Mouse (Mus musculus) MEL (cell line): ENCODE measurements around the gene Ppp3r2. TPM values are rescaled to one million over a fixed set of nuclear protein-coding genes. Genes with fewer than 3 reads are reported as not detected.

Experiments
- DNase-seq: peaks from one replicate; pipeline ENCODE4 v3.0.0; 2011; ENCODE audit warnings: low read depth, low spot score
- H3K27ac ChIP-seq: 2 replicates; pipeline ENCODE4 v1.5.1; 2012; ENCODE audit warnings: low read depth, mild to moderate bottlenecking, control low read depth, low read length, moderate library complexity; ENCODE audit not compliant: control insufficient read depth
- H3K27me3 ChIP-seq, 2 experiments: fragments of 150-350 bp in 1 of 2; sonication (generic) in 1 of 2; 2 replicates each; pipeline ENCODE4 v1.6.1; 2012; ENCODE audit warnings: low read length in 2 of 2, mild to moderate bottlenecking in 2 of 2, improper control_type of control experiment in 1 of 2, moderate library complexity in 1 of 2; ENCODE audit not compliant: insufficient read depth in 2 of 2, control insufficient read depth in 1 of 2
- H3K36me3 ChIP-seq, 2 experiments: 2 replicates each; pipeline ENCODE4 v1.6.1; 2012 to 2014; ENCODE audit warnings: low read length in 2 of 2, improper control_type of control experiment in 1 of 2, inconsistent platforms in 1 of 2, mild to moderate bottlenecking in 1 of 2; ENCODE audit not compliant: insufficient read depth in 2 of 2, control insufficient read depth in 1 of 2
- H3K4me1 ChIP-seq, 2 experiments: fragments of 150-350 bp in 1 of 2; sonication (generic) in 1 of 2; 2 replicates each; pipeline ENCODE4 v1.6.1; 2012; ENCODE audit warnings: low read length in 2 of 2, improper control_type of control experiment in 1 of 2, mild to moderate bottlenecking in 1 of 2; ENCODE audit not compliant: insufficient read depth in 2 of 2, control insufficient read depth in 1 of 2
- H3K4me3 ChIP-seq, 2 experiments: fragments of 150-350 bp in 1 of 2; sonication (generic) in 1 of 2; 2 replicates each; pipeline ENCODE4 v1.5.1; 2012; ENCODE audit warnings: low read depth in 2 of 2, low read length in 2 of 2, mild to moderate bottlenecking in 2 of 2, moderate library complexity in 2 of 2, control low read depth in 1 of 2, improper control_type of control experiment in 1 of 2; ENCODE audit not compliant: control insufficient read depth in 1 of 2, insufficient read depth in 1 of 2
- H3K79me2 ChIP-seq: 2 replicates; pipeline ENCODE4 v1.6.1; 2012; ENCODE audit warnings: mild to moderate bottlenecking, low read length, moderate library complexity; ENCODE audit not compliant: control insufficient read depth, poor library complexity, insufficient read depth
- H3K9ac ChIP-seq: 2 replicates; pipeline ENCODE4 v1.6.1; 2012; ENCODE audit warnings: low read depth, mild to moderate bottlenecking, control low read depth, low read length, moderate library complexity; ENCODE audit not compliant: control insufficient read depth, poor library complexity, severe bottlenecking
- H3K9me3 ChIP-seq: fragments of 150-350 bp; sonication (generic); replicated peaks from 2 replicates; pipeline ENCODE4 v1.6.1; 2012; ENCODE audit warnings: mild to moderate bottlenecking, low read length, improper control_type of control experiment, moderate library complexity; ENCODE audit not compliant: insufficient read depth
- BHLHE40 ChIP-seq: IDR thresholded peaks from 2 replicates; pipeline ENCODE4 v1.6.1; 2012; ENCODE audit warnings: low read depth, mild to moderate bottlenecking, inconsistent platforms, low read length, improper control_type of control experiment, borderline replicate concordance
- CHD1 ChIP-seq: IDR thresholded peaks from 2 replicates; pipeline ENCODE4 v1.6.1; 2012; ENCODE audit warnings: low read depth, mild to moderate bottlenecking, inconsistent platforms, low read length, improper control_type of control experiment
- CHD2 ChIP-seq: IDR thresholded peaks from 2 replicates; pipeline ENCODE4 v1.6.1; 2011; ENCODE audit warnings: low read length, improper control_type of control experiment
- CTCF ChIP-seq, 3 experiments: IDR thresholded peaks in 2 of 3; conservative IDR thresholded peaks in 1 of 3; 2 replicates each; pipeline ENCODE4 v1.5.1; 2011 to 2012; ENCODE audit warnings: low read length in 3 of 3, low read depth in 2 of 3, mild to moderate bottlenecking in 2 of 3, improper control_type of control experiment in 1 of 3, inconsistent platforms in 1 of 3, mixed read lengths in 1 of 3, moderate library complexity in 1 of 3; ENCODE audit not compliant: control insufficient read depth in 1 of 3, insufficient read depth in 1 of 3, poor library complexity in 1 of 3, severe bottlenecking in 1 of 3
- E2F4 ChIP-seq: IDR thresholded peaks from 2 replicates; pipeline ENCODE4 v1.6.1; 2011; ENCODE audit warnings: low read depth, low read length, improper control_type of control experiment, borderline replicate concordance
- ELF1 ChIP-seq: IDR thresholded peaks from 2 replicates; pipeline ENCODE4 v1.6.1; 2014; ENCODE audit warnings: low read depth, mild to moderate bottlenecking, inconsistent platforms, low read length, improper control_type of control experiment, moderate library complexity
- ETS1 ChIP-seq: IDR thresholded peaks from 2 replicates; pipeline ENCODE4 v1.6.1; 2012; ENCODE audit warnings: low read depth, mild to moderate bottlenecking, inconsistent platforms, low read length, improper control_type of control experiment, moderate library complexity
- GABPA ChIP-seq: IDR thresholded peaks from 2 replicates; pipeline ENCODE4 v1.6.1; 2012; ENCODE audit warnings: low read depth, mild to moderate bottlenecking, inconsistent platforms, low read length, improper control_type of control experiment, moderate library complexity
- GATA1 ChIP-seq: IDR thresholded peaks from 2 replicates; pipeline ENCODE4 v1.6.1; 2011; ENCODE audit warnings: low read depth, low read length, improper control_type of control experiment
- JUND ChIP-seq: IDR thresholded peaks from 2 replicates; pipeline ENCODE4 v1.6.1; 2011; ENCODE audit warnings: low read depth, mild to moderate bottlenecking, improper control_type of control experiment, low read length
- KAT2A ChIP-seq: conservative IDR thresholded peaks from 2 replicates; pipeline ENCODE4 v1.6.1; 2012; ENCODE audit warnings: low read depth, low read length, improper control_type of control experiment, inconsistent platforms
- MAX ChIP-seq: IDR thresholded peaks from 2 replicates; pipeline ENCODE4 v1.6.1; 2011; ENCODE audit warnings: low read length, improper control_type of control experiment
- MAZ ChIP-seq: IDR thresholded peaks from 2 replicates; pipeline ENCODE4 v1.6.1; 2012; ENCODE audit warnings: low read depth, mild to moderate bottlenecking, inconsistent platforms, low read length, improper control_type of control experiment
- MXI1 ChIP-seq: IDR thresholded peaks from 2 replicates; pipeline ENCODE4 v1.6.1; 2011; ENCODE audit warnings: mild to moderate bottlenecking, low read depth, low read length, improper control_type of control experiment
- MYB ChIP-seq: IDR thresholded peaks from 2 replicates; pipeline ENCODE4 v1.6.1; 2011; ENCODE audit warnings: mild to moderate bottlenecking, low read depth, low read length, improper control_type of control experiment
- NELFE ChIP-seq: IDR thresholded peaks from 2 replicates; pipeline ENCODE4 v1.6.1; 2011; ENCODE audit warnings: low read depth, low read length, improper control_type of control experiment
- POLR2AphosphoS2 ChIP-seq: IDR thresholded peaks from 2 replicates; pipeline ENCODE4 v1.6.1; 2011; ENCODE audit warnings: low read length, improper control_type of control experiment
- POLR2AphosphoS5 ChIP-seq: IDR thresholded peaks from 2 replicates; pipeline ENCODE4 v1.6.1; 2012; ENCODE audit warnings: low read depth, borderline replicate concordance, mild to moderate bottlenecking, inconsistent platforms, low read length, moderate library complexity, mixed read lengths
- RAD21 ChIP-seq: IDR thresholded peaks from 2 replicates; pipeline ENCODE4 v1.6.1; 2011; ENCODE audit warnings: mild to moderate bottlenecking, low read depth, low read length, improper control_type of control experiment
- RCOR1 ChIP-seq: IDR thresholded peaks from 2 replicates; pipeline ENCODE4 v1.6.1; 2012; ENCODE audit warnings: low read depth, mild to moderate bottlenecking, inconsistent platforms, low read length, improper control_type of control experiment
- SIN3A ChIP-seq: IDR thresholded peaks from 2 replicates; pipeline ENCODE4 v1.6.1; 2012; ENCODE audit warnings: low read length, improper control_type of control experiment, inconsistent platforms
- TCF12 ChIP-seq: IDR thresholded peaks from 2 replicates; pipeline ENCODE4 v1.6.1; 2014; ENCODE audit warnings: low read depth, mild to moderate bottlenecking, inconsistent platforms, low read length, improper control_type of control experiment, moderate library complexity
- UBTF ChIP-seq: IDR thresholded peaks from 2 replicates; pipeline ENCODE4 v1.6.1; 2012; ENCODE audit warnings: low read depth, mild to moderate bottlenecking, inconsistent platforms, low read length, improper control_type of control experiment, moderate library complexity, borderline replicate concordance; ENCODE audit not compliant: insufficient read depth
- USF1 ChIP-seq: IDR thresholded peaks from 2 replicates; pipeline ENCODE4 v1.6.1; 2014; ENCODE audit warnings: low read depth, mild to moderate bottlenecking, inconsistent platforms, low read length, improper control_type of control experiment, moderate library complexity
- ZC3H11A ChIP-seq: IDR thresholded peaks from 2 replicates; pipeline ENCODE4 v1.6.1; 2012; ENCODE audit warnings: low read depth, mild to moderate bottlenecking, inconsistent platforms, low read length, improper control_type of control experiment
- ZMIZ1 ChIP-seq: IDR thresholded peaks from 2 replicates; pipeline ENCODE4 v1.6.1; 2012; ENCODE audit warnings: low read depth, mild to moderate bottlenecking, inconsistent platforms, low read length, improper control_type of control experiment, moderate library complexity
- ZNF384 ChIP-seq: IDR thresholded peaks from 2 replicates; pipeline ENCODE4 v1.6.1; 2012; ENCODE audit warnings: low read depth, mild to moderate bottlenecking, inconsistent platforms, low read length, improper control_type of control experiment
- polyA plus RNA-seq, 2 experiments: library from polyadenylated mRNA; stranded (reverse) in 1 of 2; unstranded in 1 of 2; fragments of >175 nt in 1 of 2; fragments of >200 nt in 1 of 2; gene quantifications; 2 replicates each; pipeline versions ENCODE4 v1.2.1 to v1.2.4; 2012; ENCODE audit warnings: low replicate concordance in 2 of 2, low read depth in 1 of 2; ENCODE audit not compliant: insufficient read length in 2 of 2, insufficient read depth in 1 of 2, missing spikeins in 1 of 2
- total RNA-seq: library from RNA; depleted of rRNA; stranded (reverse); fragments of 300-350 nt; gene quantifications from 2 replicates; pipeline ENCODE4 v1.2.3, GENCODE M21; 2012; rRNA removed

Gene Ppp3r2
- total RNA-seq (not detected in 2 replicates), polyA plus RNA-seq (not detected)

- H3K9me3 ChIP-seq, result no peaks in the 10 kb centered on the region
- H3K9ac ChIP-seq, result no peak within 1 kb of the TSS
- H3K4me3 ChIP-seq, result no peak within 1 kb of the TSS
- H3K79me2 ChIP-seq, result no peaks in the 10 kb centered on the region
- H3K27ac ChIP-seq, result no peak within 1 kb of the TSS
- H3K4me1 ChIP-seq, result no peaks in the 10 kb centered on the region
- DNase-seq, result no peak
- no peak for TF ChIP-seq POLR2AphosphoS2
- H3K36me3 ChIP-seq, result no peaks in the 10 kb centered on the region; a peak in 1 of 4 replicates
- no peaks in the 10 kb centered on the region; a peak in 1 of 4 replicates for H3K27me3 ChIP-seq
Observed at GRCm38 (mm10) chr4:49681812-49682211, at the start of gene Ppp3r2. Gene Ppp3r2 (minus strand): TSS chr4:49682024.

GRCm38 (mm10) chr4:49729326-49729725, 47.5 kb upstream of the Ppp3r2 start:
- no peaks in the 10 kb centered on the region for H3K9me3 ChIP-seq
- no peak for DNase-seq

GRCm38 (mm10) chr4:49723908-49724307, 42.1 kb upstream of the Ppp3r2 start:
- no peaks in the 10 kb centered on the region for H3K36me3 ChIP-seq
- TF ChIP-seq SIN3A (no peak), KAT2A (no peak), ZC3H11A (no peak), BHLHE40 (no peak), ETS1 (no peak), POLR2AphosphoS5 (no peak), RAD21 (no peak), RCOR1 (no peak), TCF12 (no peak), E2F4 (no peak), MAZ (no peak), GABPA (no peak), MXI1 (no peak), GATA1 (no peak), JUND (no peak), ZMIZ1 (no peak), ZNF384 (no peak), USF1 (no peak), NELFE (no peak), POLR2AphosphoS2 (no peak)
- no peak overlapping the region for H3K27ac ChIP-seq
- H3K79me2 ChIP-seq, result no peaks in the 10 kb centered on the region
- H3K9ac ChIP-seq, result no peak overlapping the region
- no peaks in the 10 kb centered on the region for H3K27me3 ChIP-seq
- H3K4me1 ChIP-seq, result no peaks in the 10 kb centered on the region
- no peak for DNase-seq
- no peak overlapping the region for H3K4me3 ChIP-seq
- no peaks in the 10 kb centered on the region for H3K9me3 ChIP-seq

More at GRCm38 (mm10) chr4:49729326-49729725, 47.5 kb upstream of the Ppp3r2 start:
- H3K9ac ChIP-seq, result no peak overlapping the region
- H3K4me1 ChIP-seq, result no peaks in the 10 kb centered on the region
- H3K36me3 ChIP-seq, result no peaks in the 10 kb centered on the region
- no peak overlapping the region for H3K4me3 ChIP-seq
- H3K27ac ChIP-seq, result no peak overlapping the region
- no peaks in the 10 kb centered on the region for H3K79me2 ChIP-seq
- no peaks in the 10 kb centered on the region for H3K27me3 ChIP-seq
- TF ChIP-seq CTCF (IDR thresholded peaks at IDR 0.05 in 2 of 3, conservative IDR thresholded peaks at IDR 0.05 in 1 of 3; ENCODE audit: control insufficient read depth in 1 of 3, insufficient read depth in 1 of 3, low read depth in 2 of 3, low read length in 3 of 3, poor library complexity in 1 of 3, severe bottlenecking in 1 of 3), result no peak
- no peak for TF ChIP-seq CHD2
- no peak for TF ChIP-seq GABPA
- no peak for TF ChIP-seq UBTF
- TF ChIP-seq CHD1, result no peak
- TF ChIP-seq ZMIZ1, result no peak
- TF ChIP-seq MAX, result no peak
- TF ChIP-seq MYB, result no peak
- no peak for TF ChIP-seq ETS1
- TF ChIP-seq ELF1, result no peak
- no peak for TF ChIP-seq KAT2A
